Mouse (Mus musculus) liver, postnatal 0 days (tissue): ENCODE measurements around the gene Phgdh. TPM values are rescaled to one million over a fixed set of nuclear protein-coding genes. Genes with fewer than 3 reads are reported as not detected.

Source experiments
- ATAC-seq: fragments of 200-750 bp; cut with Nextera tagmentation; 2 replicates; pipeline ENCODE4 v1.8.0; 2017; ENCODE audit warnings: mild to moderate bottlenecking, moderate library complexity
- DNase-seq: peaks from one replicate; pipeline ENCODE4 v3.0.0-alpha.2; 2016
- H3K27ac ChIP-seq: fragments of 300-500 bp; sonication (generic); 2 replicates; pipeline ENCODE4 v1.5.1; 2014; ENCODE audit warnings: antibody characterized with exemption, moderate library complexity, mild to moderate bottlenecking, low read depth
- H3K27me3 ChIP-seq: fragments of 300-500 bp; sonication (generic); 2 replicates; pipeline ENCODE4 v1.6.1; 2014; ENCODE audit warnings: low read length, control low read depth, mixed read lengths; ENCODE audit not compliant: insufficient read depth
- H3K36me3 ChIP-seq: fragments of 300-500 bp; sonication (generic); replicated peaks from 2 replicates; pipeline ENCODE4 v1.6.1; 2014; ENCODE audit warnings: mild to moderate bottlenecking, control low read depth, low read length, moderate library complexity, mixed read lengths; ENCODE audit not compliant: insufficient read depth
- H3K4me1 ChIP-seq: fragments of 300-500 bp; sonication (generic); 2 replicates; pipeline ENCODE4 v1.6.1; 2014; ENCODE audit warnings: antibody characterized with exemption, mild to moderate bottlenecking, control low read depth; ENCODE audit not compliant: insufficient read depth
- H3K4me2 ChIP-seq: fragments of 300-500 bp; sonication (generic); 2 replicates; pipeline ENCODE4 v1.6.1; 2014; ENCODE audit warnings: low read depth, mild to moderate bottlenecking, low read length, moderate library complexity, mixed read lengths
- H3K4me3 ChIP-seq: fragments of 300-500 bp; sonication (generic); 2 replicates; pipeline ENCODE4 v1.5.1; 2014; ENCODE audit warnings: low read depth, low read length
- H3K9ac ChIP-seq: fragments of 300-500 bp; sonication (generic); replicated peaks from 2 replicates; pipeline ENCODE4 v1.6.1; 2014; ENCODE audit warnings: mild to moderate bottlenecking, moderate library complexity
- H3K9me3 ChIP-seq: fragments of 300-500 bp; sonication (generic); 2 replicates; pipeline ENCODE4 v1.6.1; 2016; ENCODE audit warnings: mild to moderate bottlenecking, control low read depth, low read length, mixed read lengths
- CTCF ChIP-seq: sonication (generic); IDR thresholded peaks from 2 replicates; pipeline ENCODE4 v1.5.1; 2016; ENCODE audit warnings: antibody characterized with exemption, low read depth
- EP300 ChIP-seq: IDR thresholded peaks from 2 replicates; pipeline ENCODE4 v1.6.1; 2016; ENCODE audit warnings: antibody characterized with exemption, low read depth, mild to moderate bottlenecking
- WGBS: fragments of 180-500 bp; shearing (Covaris S2); extraction: QIAGEN DNeasy Blood & Tissue Kit; methylation state at CpG from one replicate; pipeline ENCODE4 v1.1.7; 2014; ENCODE audit not compliant: insufficient replicate concordance; 5-methylcytosine and 5-hydroxymethylcytosine counted together
- polyA plus RNA-seq: library from polyadenylated mRNA; unstranded; fragments of >200 nt; fragmentation: Nextera tagmentation; extraction: Ambion mirVana; gene quantifications from 2 replicates; pipeline ENCODE4 v1.2.1, GENCODE M21; 2015

Phgdh gene
- polyA plus RNA-seq, 1 experiment from 2014 or later = 32.7 TPM

- WGBS = 75% methylated on average over 10 of the region's 10 CpGs
- Histone ChIP-seq H3K27ac (no peak overlapping the region), H3K27me3 (no peaks in the 10 kb centered on the region), H3K36me3 (no peaks in the 10 kb centered on the region), H3K4me3 (no peak overlapping the region), H3K9me3 (no peaks in the 10 kb centered on the region), H3K4me1 (no peaks in the 10 kb centered on the region), H3K9ac (no peak overlapping the region), H3K4me2 (no peak overlapping the region)
- TF ChIP-seq CTCF = no peak
- TF ChIP-seq EP300 = no peak
- ATAC-seq (no peak), DNase-seq (no peak)
Observed at GRCm38 (mm10) chr3:98355344-98356025, 15.7 kb upstream of the Phgdh start.

GRCm38 (mm10) chr3:98353892-98354291 is 14.1 kb upstream of the Phgdh start:
- Histone ChIP-seq H3K27ac (no peak overlapping the region), H3K27me3 (no peaks in the 10 kb centered on the region), H3K4me1 (no peaks in the 10 kb centered on the region), H3K4me2 (no peak overlapping the region), H3K9ac (no peak overlapping the region), H3K36me3 (no peaks in the 10 kb centered on the region), H3K4me3 (no peak overlapping the region), H3K9me3 (no peaks in the 10 kb centered on the region)
- TF ChIP-seq CTCF (peak; percentile 61), EP300 (no peak)
- 25% methylated on average over 7 of the region's 7 CpGs for WGBS
- ATAC-seq (no peak), DNase-seq (peak; percentile 57)

GRCm38 (mm10) chr3:98348705-98349104 is 8.9 kb upstream of the Phgdh start:
- H3K9me3 ChIP-seq = no peaks in the 10 kb centered on the region
- no peaks in the 10 kb centered on the region for H3K4me1 ChIP-seq
- TF ChIP-seq CTCF (no peak), EP300 (no peak)
- no peaks in the 10 kb centered on the region for H3K36me3 ChIP-seq
- no peak overlapping the region for H3K4me3 ChIP-seq
- WGBS = 12% methylated on average over 8 of the region's 8 CpGs
- peak; percentile 22 for DNase-seq
- H3K27ac ChIP-seq = no peak overlapping the region
- no peaks in the 10 kb centered on the region for H3K27me3 ChIP-seq
- peak overlapping the region; percentile 11; the same call in 1 of the 2 replicates for H3K4me2 ChIP-seq
- 0 out of 2 replicates have a peak, but pooled peaks have one; percentile 27 for ATAC-seq
- H3K9ac ChIP-seq = no peak overlapping the region

GRCm38 (mm10) chr3:98348106-98348505 is 8.3 kb upstream of the Phgdh start:
- no peaks in the 10 kb centered on the region for H3K9me3 ChIP-seq
- DNase-seq (no peak), ATAC-seq (peak; percentile 41; the same call in 1 of the 2 replicates)
- H3K4me2 ChIP-seq = peak overlapping the region; percentile 11; the same call in 1 of the 2 replicates
- no peaks in the 10 kb centered on the region for H3K4me1 ChIP-seq
- no peak for TF ChIP-seq EP300
- TF ChIP-seq CTCF = no peak
- H3K4me3 ChIP-seq = no peak overlapping the region
- no peak overlapping the region for H3K27ac ChIP-seq
- H3K36me3 ChIP-seq = no peaks in the 10 kb centered on the region
- H3K9ac ChIP-seq = no peak overlapping the region
- WGBS = 33% methylated on average over 6 of the region's 6 CpGs
- no peaks in the 10 kb centered on the region for H3K27me3 ChIP-seq

- 83% methylated on average over 3 of the region's 3 CpGs for WGBS
- Histone ChIP-seq H3K9me3 (no peaks in the 10 kb centered on the region), H3K36me3 (no peaks in the 10 kb centered on the region), H3K4me3 (no peak overlapping the region), H3K4me1 (peaks cover 9% of the 10 kb centered on the region), H3K27ac (no peak overlapping the region), H3K4me2 (no peak overlapping the region), H3K9ac (no peak overlapping the region), H3K27me3 (no peaks in the 10 kb centered on the region)
- TF ChIP-seq EP300 (no peak), CTCF (no peak)
- ATAC-seq (no peak), DNase-seq (no peak)
Observed at GRCm38 (mm10) chr3:98343235-98343634, 3.4 kb upstream of the Phgdh start.

- no peak for TF ChIP-seq CTCF
- DNase-seq = no peak
- Histone ChIP-seq H3K27me3 (no peaks in the 10 kb centered on the region), H3K9ac (no peak overlapping the region), H3K27ac (no peak overlapping the region), H3K9me3 (no peaks in the 10 kb centered on the region), H3K4me1 (peaks cover 28% of the 10 kb centered on the region), H3K36me3 (no peaks in the 10 kb centered on the region), H3K4me2 (no peak overlapping the region), H3K4me3 (no peak overlapping the region)
- WGBS = 75% methylated on average over 17 of the region's 17 CpGs
- no peak for ATAC-seq
Observed at GRCm38 (mm10) chr3:98340818-98341594, 1.2 kb upstream of the Phgdh start.
